Mouse (Mus musculus) heart, postnatal 0 days (tissue): ENCODE measurements around the gene 1810065E05Rik. TPM values are rescaled to one million over a fixed set of nuclear protein-coding genes. Genes with fewer than 3 reads are reported as not detected.

Source experiments
- ATAC-seq: fragments of 200-750 bp; cut with Nextera tagmentation; 2 replicates; pipeline ENCODE4 v1.8.0; 2017; ENCODE audit warnings: low read depth, moderate number of reproducible peaks, moderate library complexity; ENCODE audit not compliant: insufficient read depth
- DNase-seq: peaks from one replicate; pipeline ENCODE4 v3.0.0-alpha.2; 2016; ENCODE audit warnings: low spot score
- H3K27ac ChIP-seq: fragments of 300-500 bp; sonication (generic); 2 replicates; pipeline ENCODE4 v1.5.1; 2014; ENCODE audit warnings: low read depth, mild to moderate bottlenecking
- H3K27me3 ChIP-seq: fragments of 300-500 bp; sonication (generic); 2 replicates; pipeline ENCODE4 v1.6.1; 2014; ENCODE audit warnings: low read length, mixed read lengths; ENCODE audit not compliant: control insufficient read depth, insufficient read depth
- H3K36me3 ChIP-seq: fragments of 300-500 bp; sonication (generic); replicated peaks from 2 replicates; pipeline ENCODE4 v1.6.1; 2014; ENCODE audit warnings: low read length, mixed read lengths; ENCODE audit not compliant: control insufficient read depth, insufficient read depth
- H3K4me1 ChIP-seq: fragments of 300-500 bp; sonication (generic); 2 replicates; pipeline ENCODE4 v1.6.1; 2014; ENCODE audit warnings: antibody characterized with exemption; ENCODE audit not compliant: control insufficient read depth, insufficient read depth
- H3K4me2 ChIP-seq: fragments of 300-500 bp; sonication (generic); 2 replicates; pipeline ENCODE4 v1.6.1; 2014; ENCODE audit warnings: low read depth, mild to moderate bottlenecking, low read length, moderate library complexity
- H3K4me3 ChIP-seq: fragments of 300-500 bp; sonication (generic); 2 replicates; pipeline ENCODE4 v1.5.1; 2014; ENCODE audit warnings: low read depth, low read length
- H3K9ac ChIP-seq: fragments of 300-500 bp; sonication (generic); replicated peaks from 2 replicates; pipeline ENCODE4 v1.6.1; 2014; ENCODE audit warnings: low read depth, low read length, mixed read lengths
- H3K9me3 ChIP-seq: fragments of 300-500 bp; sonication (generic); replicated peaks from 2 replicates; pipeline ENCODE4 v1.6.1; 2016; ENCODE audit warnings: low read length; ENCODE audit not compliant: control insufficient read depth
- CTCF ChIP-seq: IDR thresholded peaks from 2 replicates; pipeline ENCODE4 v1.5.1; 2016; ENCODE audit warnings: antibody characterized with exemption, control low read depth, low read depth
- EP300 ChIP-seq: IDR thresholded peaks from 2 replicates; pipeline ENCODE4 v1.6.1; 2016; ENCODE audit warnings: antibody characterized with exemption, low read depth
- WGBS: fragments of 180-500 bp; shearing (Covaris S2); extraction: QIAGEN DNeasy Blood & Tissue Kit; methylation state at CpG from one replicate; pipeline ENCODE4 v1.1.7; 2014; 5-methylcytosine and 5-hydroxymethylcytosine counted together
- polyA plus RNA-seq: library from polyadenylated mRNA; unstranded; fragments of >200 nt; fragmentation: Nextera tagmentation; extraction: Ambion mirVana; gene quantifications from 2 replicates; pipeline ENCODE4 v1.2.1, GENCODE M21; 2015
- total RNA-seq: library from RNA; depleted of rRNA; stranded (reverse); fragments of >200 nt; gene quantifications from 2 replicates; pipeline ENCODE4 v1.2.3, GENCODE M21; 2014; ENCODE audit warnings: low replicate concordance; rRNA removed

1810065E05Rik gene
- not detected in 2 replicates for total RNA-seq
- not detected in 2 replicates for polyA plus RNA-seq

- DNase-seq (no peak), ATAC-seq (no peak)
- Histone ChIP-seq H3K36me3 (no peaks in the 10 kb centered on the region), H3K9ac (no peak within 1 kb of the TSS), H3K27me3 (no peaks in the 10 kb centered on the region), H3K4me1 (no peaks in the 10 kb centered on the region), H3K27ac (no peak within 1 kb of the TSS), H3K4me2 (no peak within 1 kb of the TSS), H3K4me3 (no peak within 1 kb of the TSS), H3K9me3 (no peaks in the 10 kb centered on the region)
- WGBS: 38% methylated on average over 1 of the region's 1 CpGs
- no peak for TF ChIP-seq EP300
- no peak for TF ChIP-seq CTCF
Observed at GRCm38 (mm10) chr11:58420815-58421214, at the start of gene 1810065E05Rik. 1810065E05Rik (plus strand) TSS chr11:58421111.

- no peak overlapping the region for H3K9ac ChIP-seq
- ATAC-seq (no peak), DNase-seq (no peak)
- TF ChIP-seq CTCF: no peak
- no peak for TF ChIP-seq EP300
- H3K4me2 ChIP-seq: no peak overlapping the region
- WGBS: 85% methylated on average over 2 of the region's 2 CpGs
- no peaks in the 10 kb centered on the region for H3K9me3 ChIP-seq
- no peak overlapping the region for H3K27ac ChIP-seq
- H3K36me3 ChIP-seq: no peaks in the 10 kb centered on the region
- no peaks in the 10 kb centered on the region for H3K4me1 ChIP-seq
- H3K4me3 ChIP-seq: no peak overlapping the region
- no peaks in the 10 kb centered on the region for H3K27me3 ChIP-seq
Observed at GRCm38 (mm10) chr11:58377273-58377672, 43.6 kb upstream of the 1810065E05Rik start.

GRCm38 (mm10) chr11:58377686-58378085 is 43.2 kb upstream of the 1810065E05Rik start:
- 55% methylated on average over 1 of the region's 1 CpGs for WGBS
- H3K4me3 ChIP-seq: no peak overlapping the region
- no peaks in the 10 kb centered on the region for H3K4me1 ChIP-seq
- H3K9me3 ChIP-seq: no peaks in the 10 kb centered on the region
- H3K36me3 ChIP-seq: no peaks in the 10 kb centered on the region
- TF ChIP-seq EP300 (no peak), CTCF (no peak)
- DNase-seq (no peak), ATAC-seq (no peak)
- no peak overlapping the region for H3K9ac ChIP-seq
- no peak overlapping the region for H3K27ac ChIP-seq
- H3K4me2 ChIP-seq: no peak overlapping the region
- H3K27me3 ChIP-seq: no peaks in the 10 kb centered on the region

- no peak within 1 kb of the TSS for H3K4me2 ChIP-seq
- no peaks in the 10 kb centered on the region for H3K36me3 ChIP-seq
- no peak within 1 kb of the TSS for H3K9ac ChIP-seq
- 79% methylated on average over 3 of the region's 3 CpGs for WGBS
- ATAC-seq: no peak
- no peaks in the 10 kb centered on the region for H3K27me3 ChIP-seq
- DNase-seq: no peak
- H3K27ac ChIP-seq: no peak within 1 kb of the TSS
- TF ChIP-seq EP300 (no peak), CTCF (no peak)
- H3K4me1 ChIP-seq: no peaks in the 10 kb centered on the region
- H3K4me3 ChIP-seq: no peak within 1 kb of the TSS
- H3K9me3 ChIP-seq: no peaks in the 10 kb centered on the region
Observed at GRCm38 (mm10) chr11:58378763-58379278, 42.1 kb upstream of the 1810065E05Rik start, which contains the start of gene Lypd8. Lypd8 (plus strand) TSS chr11:58379043.

- H3K27ac ChIP-seq: no peak overlapping the region
- H3K9me3 ChIP-seq: no peaks in the 10 kb centered on the region
- no peak overlapping the region for H3K9ac ChIP-seq
- H3K4me3 ChIP-seq: no peak overlapping the region
- H3K4me2 ChIP-seq: no peak overlapping the region
- no peaks in the 10 kb centered on the region for H3K36me3 ChIP-seq
- DNase-seq (no peak), ATAC-seq (no peak)
- 87% methylated on average over 1 of the region's 1 CpGs for WGBS
- no peak for TF ChIP-seq EP300
- TF ChIP-seq CTCF: no peak
- H3K4me1 ChIP-seq: no peaks in the 10 kb centered on the region
- no peaks in the 10 kb centered on the region for H3K27me3 ChIP-seq
Observed at GRCm38 (mm10) chr11:58379516-58379915, 41.4 kb upstream of the 1810065E05Rik start.

- Histone ChIP-seq H3K4me2 (no peak overlapping the region), H3K27ac (no peak overlapping the region), H3K4me1 (no peaks in the 10 kb centered on the region), H3K27me3 (no peaks in the 10 kb centered on the region), H3K9ac (no peak overlapping the region), H3K4me3 (no peak overlapping the region), H3K9me3 (no peaks in the 10 kb centered on the region), H3K36me3 (no peaks in the 10 kb centered on the region)
- DNase-seq (no peak), ATAC-seq (no peak)
- TF ChIP-seq EP300: no peak
- no peak for TF ChIP-seq CTCF
- WGBS: 92% methylated on average over 6 of the region's 6 CpGs
Observed at GRCm38 (mm10) chr11:58382471-58382870, 38.4 kb upstream of the 1810065E05Rik start.
